Mouse (Mus musculus) forebrain, embryonic 12.5 days (tissue): ENCODE measurements around the gene Pla1a. TPM values are rescaled to one million over a fixed set of nuclear protein-coding genes. Genes with fewer than 3 reads are reported as not detected.

ENCODE experiments used
- ATAC-seq: fragments of 200-750 bp; cut with Nextera tagmentation; 2 replicates; pipeline ENCODE4 v1.8.0; 2017; ENCODE audit warnings: moderate TSS enrichment; ENCODE audit not compliant: low FRiP score
- H3K27ac ChIP-seq: fragments of 300-500 bp; sonication (generic); 2 replicates; pipeline ENCODE4 v1.5.1; 2016; ENCODE audit warnings: mild to moderate bottlenecking
- H3K27me3 ChIP-seq: fragments of 300-500 bp; sonication (generic); 2 replicates; pipeline ENCODE4 v1.6.1; 2016; ENCODE audit warnings: mild to moderate bottlenecking
- H3K36me3 ChIP-seq: fragments of 300-500 bp; sonication (generic); replicated peaks from 2 replicates; pipeline ENCODE4 v1.6.1; 2016; ENCODE audit warnings: mild to moderate bottlenecking
- H3K4me1 ChIP-seq: fragments of 300-500 bp; sonication (generic); 2 replicates; pipeline ENCODE4 v1.6.1; 2016
- H3K4me2 ChIP-seq: fragments of 300-500 bp; sonication (generic); 2 replicates; pipeline ENCODE4 v1.6.1; 2016; ENCODE audit warnings: mild to moderate bottlenecking, moderate library complexity
- H3K4me3 ChIP-seq: fragments of 300-500 bp; sonication (generic); replicated peaks from 2 replicates; pipeline ENCODE4 v1.5.1; 2016; ENCODE audit warnings: mild to moderate bottlenecking
- H3K9ac ChIP-seq: fragments of 300-500 bp; sonication (generic); 2 replicates; pipeline ENCODE4 v1.6.1; 2016; ENCODE audit warnings: mild to moderate bottlenecking
- H3K9me3 ChIP-seq: fragments of 300-500 bp; sonication (generic); 2 replicates; pipeline ENCODE4 v1.6.1; 2016
- WGBS: fragments of 180-500 bp; shearing (Covaris S2); methylation state at CpG from one replicate; pipeline ENCODE4 v1.1.7; 2016; 5-methylcytosine and 5-hydroxymethylcytosine counted together
- polyA plus RNA-seq: library from polyadenylated mRNA; unstranded; fragments of >200 nt; fragmentation: Nextera tagmentation; extraction: Ambion mirVana; gene quantifications from 2 replicates; pipeline ENCODE4 v1.2.1, GENCODE M21; 2016

Pla1a gene
- polyA plus RNA-seq, 1 experiment from 2014 or later, result 0.15 TPM

DNA sequence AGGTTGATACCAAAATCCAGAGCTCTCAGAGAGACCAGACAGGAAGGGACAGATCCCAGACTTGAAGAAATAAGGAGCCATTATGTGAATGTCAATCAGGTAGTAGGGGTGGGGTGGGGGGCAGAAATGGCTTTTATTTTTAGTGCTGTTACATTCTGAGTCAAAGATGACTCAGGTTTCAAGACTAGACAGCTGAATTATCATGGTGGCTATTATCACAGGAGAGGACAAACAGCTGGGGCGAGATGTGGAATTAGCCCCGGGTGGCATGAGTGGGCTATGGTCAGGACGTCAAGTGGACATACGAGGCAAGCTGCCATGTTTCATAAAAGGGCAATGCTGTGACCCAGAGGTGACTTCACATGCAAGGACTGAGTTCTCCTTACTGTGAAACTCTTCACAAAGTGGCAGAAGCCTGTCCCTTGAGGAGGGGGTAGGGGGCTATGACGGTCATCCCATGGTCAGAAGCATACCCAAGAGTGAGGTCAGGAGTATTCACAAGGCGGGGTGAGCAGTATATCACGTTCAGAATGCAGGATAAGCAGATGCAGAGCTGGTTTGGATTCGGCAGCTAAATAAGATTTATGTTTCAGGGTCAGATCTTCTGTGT, 43.6 kb downstream of the Pla1a start:
- Histone ChIP-seq H3K4me3 (no peak overlapping the region), H3K27ac (no peak overlapping the region), H3K27me3 (no peaks in the 10 kb centered on the region), H3K9ac (no peak overlapping the region), H3K4me2 (no peak overlapping the region), H3K9me3 (no peaks in the 10 kb centered on the region), H3K36me3 (no peaks in the 10 kb centered on the region), H3K4me1 (no peaks in the 10 kb centered on the region)
- ATAC-seq, result no peak
- WGBS, result 87% methylated on average over 8 of the region's 8 CpGs

DNA sequence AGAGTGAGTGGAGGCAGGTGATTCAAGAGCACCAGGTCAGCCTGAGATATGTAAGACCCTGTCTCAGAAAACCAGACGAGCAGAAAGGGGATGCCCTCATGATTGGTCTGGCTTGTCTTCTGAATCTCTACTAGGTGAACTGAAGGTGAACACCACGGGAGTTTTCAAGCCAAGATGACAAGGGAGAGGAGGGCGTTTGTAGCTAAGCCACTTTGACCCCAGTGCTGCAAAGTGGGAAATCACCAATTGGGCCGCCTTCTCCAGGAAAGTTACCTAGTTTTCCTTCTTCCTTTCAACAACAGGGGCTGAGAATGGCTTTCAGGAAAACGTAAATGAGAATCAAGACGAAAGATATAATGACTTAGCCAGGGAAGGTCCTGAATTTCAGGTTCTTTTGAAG, 44.2 kb downstream of the Pla1a start:
- ATAC-seq, result no peak
- Histone ChIP-seq H3K36me3 (no peaks in the 10 kb centered on the region), H3K4me3 (no peak overlapping the region), H3K4me2 (no peak overlapping the region), H3K9me3 (no peaks in the 10 kb centered on the region), H3K27ac (no peak overlapping the region), H3K27me3 (no peaks in the 10 kb centered on the region), H3K9ac (no peak overlapping the region), H3K4me1 (no peaks in the 10 kb centered on the region)
- 83% methylated on average over 6 of the region's 6 CpGs for WGBS

GRCm38 (mm10) chr16:38387389-38387788, 45.6 kb downstream of the Pla1a start:
- H3K27ac ChIP-seq, result no peak overlapping the region
- WGBS, result 89% methylated on average over 6 of the region's 6 CpGs
- no peak overlapping the region for H3K4me3 ChIP-seq
- H3K27me3 ChIP-seq, result no peaks in the 10 kb centered on the region
- no peak for ATAC-seq
- no peak overlapping the region for H3K9ac ChIP-seq
- no peaks in the 10 kb centered on the region for H3K36me3 ChIP-seq
- no peak overlapping the region for H3K4me2 ChIP-seq
- H3K4me1 ChIP-seq, result no peaks in the 10 kb centered on the region
- H3K9me3 ChIP-seq, result no peaks in the 10 kb centered on the region

DNA sequence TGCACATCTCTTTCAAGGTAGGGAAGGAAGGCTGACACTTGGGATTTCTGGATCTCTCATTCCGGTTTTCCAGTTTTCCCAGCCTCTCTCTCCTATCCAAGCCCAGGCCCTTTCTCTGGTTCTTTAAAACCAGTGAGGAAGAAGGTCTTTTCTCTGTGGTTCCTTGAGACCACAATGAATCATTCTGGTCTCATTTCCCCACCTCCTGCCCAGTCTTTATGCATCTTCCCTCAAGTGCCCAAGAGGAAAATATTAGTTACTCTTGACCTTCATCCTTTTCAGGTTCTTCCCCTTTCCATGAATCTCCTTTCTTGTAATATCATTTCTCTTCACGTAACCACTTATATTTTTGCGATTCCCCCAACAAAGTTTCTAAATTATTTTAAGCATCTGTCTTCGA, 47.2 kb downstream of the Pla1a start:
- Histone ChIP-seq H3K4me1 (no peaks in the 10 kb centered on the region), H3K27me3 (no peaks in the 10 kb centered on the region), H3K9ac (no peak overlapping the region), H3K4me3 (no peak overlapping the region), H3K4me2 (no peak overlapping the region), H3K9me3 (no peaks in the 10 kb centered on the region), H3K36me3 (no peaks in the 10 kb centered on the region), H3K27ac (no peak overlapping the region)
- 93% methylated on average over 4 of the region's 4 CpGs for WGBS
- no peak for ATAC-seq

DNA sequence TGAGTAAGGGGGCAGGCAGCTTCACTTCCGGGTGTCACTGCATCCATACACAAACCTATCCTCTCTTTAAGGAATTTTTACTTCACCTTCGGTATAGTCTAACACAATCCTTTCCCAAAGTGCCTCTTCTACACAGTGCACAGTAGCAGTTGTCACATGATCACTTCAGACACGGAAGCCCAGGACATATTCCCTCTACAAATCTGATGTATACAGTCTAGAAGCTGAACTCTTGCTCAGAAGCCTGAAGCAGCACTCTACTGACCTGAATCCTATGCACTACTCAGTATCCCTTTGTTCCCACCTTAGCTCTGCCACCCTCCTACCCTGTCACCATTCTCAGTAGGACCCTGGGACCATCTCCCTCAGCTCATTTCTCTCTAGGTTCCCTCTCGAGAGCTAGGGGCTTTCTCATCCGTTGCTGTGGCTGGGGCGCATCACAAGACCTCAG, 47.7 kb downstream of the Pla1a start:
- Histone ChIP-seq H3K9ac (no peak overlapping the region), H3K36me3 (no peaks in the 10 kb centered on the region), H3K9me3 (no peaks in the 10 kb centered on the region), H3K27ac (no peak overlapping the region), H3K4me3 (no peak overlapping the region), H3K27me3 (no peaks in the 10 kb centered on the region), H3K4me2 (no peak overlapping the region), H3K4me1 (no peaks in the 10 kb centered on the region)
- 89% methylated on average over 6 of the region's 6 CpGs for WGBS
- no peak for ATAC-seq

DNA sequence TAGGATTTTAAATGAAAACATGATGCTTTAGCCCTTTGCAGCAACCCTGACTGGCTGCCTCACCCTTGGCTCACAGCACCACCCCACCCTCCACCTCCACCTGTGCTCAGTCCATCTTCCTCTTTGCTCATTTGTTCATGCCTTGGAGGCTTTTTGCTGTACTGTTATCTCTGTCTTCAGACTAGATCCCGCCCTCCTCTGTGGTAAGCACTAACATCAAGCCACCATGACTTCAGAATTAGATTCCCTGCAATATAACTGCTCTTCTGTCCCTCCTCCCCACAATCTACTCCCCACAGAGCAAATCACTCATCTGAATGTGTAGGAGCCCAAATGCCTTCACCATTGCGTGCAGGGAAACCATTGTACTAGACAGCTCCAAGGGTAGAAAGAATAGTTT, 49.3 kb downstream of the Pla1a start:
- ATAC-seq, result no peak
- 81% methylated on average over 2 of the region's 2 CpGs for WGBS

DNA sequence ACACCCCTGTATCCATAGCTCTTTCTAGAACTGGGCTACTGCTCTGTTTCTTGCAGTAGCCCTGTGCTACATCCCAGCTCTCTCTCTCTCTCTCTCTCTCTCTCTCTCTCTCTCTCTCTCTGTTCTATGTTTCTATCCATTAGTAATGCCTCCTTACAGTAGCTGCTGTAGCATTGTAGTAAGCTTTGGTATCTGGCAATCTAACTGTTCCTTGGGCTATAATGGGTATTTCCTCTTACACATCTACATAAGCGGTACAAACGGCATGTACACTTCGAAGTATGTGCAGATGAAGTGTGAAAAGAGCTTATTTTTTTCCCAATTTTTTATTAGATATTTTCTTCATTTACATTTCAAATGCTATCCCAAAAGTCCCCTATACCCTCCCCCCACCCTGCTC, 53.0 kb downstream of the Pla1a start:
- peaks cover 10% of the 10 kb centered on the region for H3K4me1 ChIP-seq
- H3K4me2 ChIP-seq, result no peak overlapping the region
- no peak overlapping the region for H3K9ac ChIP-seq
- no peak for ATAC-seq
- H3K27ac ChIP-seq, result no peak overlapping the region
- no peaks in the 10 kb centered on the region for H3K36me3 ChIP-seq
- H3K27me3 ChIP-seq, result no peaks in the 10 kb centered on the region
- no peaks in the 10 kb centered on the region for H3K9me3 ChIP-seq
- 96% methylated on average over 3 of the region's 3 CpGs for WGBS
- H3K4me3 ChIP-seq, result no peak overlapping the region

More for the DNA sequence above, 49.3 kb downstream of the Pla1a start:
- Histone ChIP-seq H3K4me3 (no peak overlapping the region), H3K27me3 (no peaks in the 10 kb centered on the region), H3K4me1 (no peaks in the 10 kb centered on the region), H3K36me3 (no peaks in the 10 kb centered on the region), H3K9ac (no peak overlapping the region), H3K4me2 (no peak overlapping the region), H3K9me3 (no peaks in the 10 kb centered on the region), H3K27ac (no peak overlapping the region)

DNA sequence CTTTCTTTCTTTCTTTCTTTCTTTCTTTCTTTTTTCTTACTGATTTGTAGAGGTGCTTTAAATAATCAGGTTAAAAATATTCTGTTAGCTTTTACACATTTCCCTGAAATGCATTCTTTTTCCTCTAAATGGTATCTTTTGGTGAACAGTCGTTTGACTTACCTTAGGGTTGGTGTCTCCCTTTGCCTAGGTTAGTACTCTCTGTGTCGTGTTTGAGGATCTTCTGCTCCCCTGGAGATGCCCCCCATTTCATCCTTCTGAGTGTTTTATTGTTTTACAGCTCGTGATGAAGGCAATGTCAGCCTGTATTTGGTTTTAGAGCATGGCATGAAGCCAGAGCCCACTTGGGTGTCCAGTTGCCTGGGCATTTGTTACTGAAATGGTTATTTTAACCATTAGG, 53.5 kb downstream of the Pla1a start:
- Histone ChIP-seq H3K4me1 (peaks cover 10% of the 10 kb centered on the region), H3K9ac (no peak overlapping the region), H3K27ac (no peak overlapping the region), H3K4me2 (no peak overlapping the region), H3K36me3 (no peaks in the 10 kb centered on the region), H3K27me3 (no peaks in the 10 kb centered on the region; the same call in 1 of the 2 replicates), H3K9me3 (no peaks in the 10 kb centered on the region), H3K4me3 (no peak overlapping the region)
- whole genome bisulfite sequencing, result 58% methylated on average over 3 of the region's 3 CpGs
- ATAC-seq, result no peak

- Histone ChIP-seq H3K4me3 (no peak overlapping the region), H3K4me1 (peaks cover 10% of the 10 kb centered on the region), H3K9ac (no peak overlapping the region), H3K9me3 (no peaks in the 10 kb centered on the region), H3K4me2 (no peak overlapping the region), H3K27ac (no peak overlapping the region), H3K36me3 (no peaks in the 10 kb centered on the region), H3K27me3 (no peaks in the 10 kb centered on the region; the same call in 1 of the 2 replicates)
- no peak for ATAC-seq
- WGBS, result 60% methylated on average over 6 of the region's 6 CpGs
These were observed 53.9 kb downstream of the Pla1a start for GRCm38 (mm10) chr16:38379088-38379487.

GRCm38 (mm10) chr16:38378591-38378990, 54.4 kb downstream of the Pla1a start:
- WGBS, result 87% methylated on average over 6 of the region's 6 CpGs
- Histone ChIP-seq H3K9ac (no peak overlapping the region), H3K4me1 (peaks cover 10% of the 10 kb centered on the region), H3K27me3 (no peaks in the 10 kb centered on the region; the same call in 1 of the 2 replicates), H3K4me3 (no peak overlapping the region), H3K9me3 (no peaks in the 10 kb centered on the region), H3K4me2 (no peak overlapping the region), H3K27ac (no peak overlapping the region), H3K36me3 (no peaks in the 10 kb centered on the region)
- ATAC-seq, result no peak

DNA sequence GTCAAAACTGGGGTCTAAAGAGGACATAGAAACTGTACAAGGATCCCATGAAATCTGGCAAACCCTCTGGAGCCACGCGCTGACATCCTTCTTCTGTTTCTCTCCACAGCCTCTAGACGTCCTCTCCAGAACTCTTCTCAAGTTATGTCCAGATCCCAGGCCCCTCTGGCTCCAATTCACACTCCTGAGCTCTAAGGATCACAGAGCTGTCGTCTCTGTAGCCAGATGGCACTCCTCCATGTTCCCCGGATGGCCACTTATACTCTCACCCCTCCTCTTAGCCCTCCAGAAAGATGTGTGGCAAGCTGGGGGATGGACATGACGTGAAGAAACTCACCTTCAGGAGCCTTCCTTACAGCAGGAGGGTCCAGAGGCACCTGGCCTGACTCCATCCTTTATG, 55.4 kb downstream of the Pla1a start:
- Histone ChIP-seq H3K27ac (no peak overlapping the region), H3K4me1 (peaks cover 10% of the 10 kb centered on the region), H3K36me3 (no peaks in the 10 kb centered on the region), H3K27me3 (no peaks in the 10 kb centered on the region; the same call in 1 of the 2 replicates), H3K9me3 (no peaks in the 10 kb centered on the region), H3K4me2 (no peak overlapping the region), H3K9ac (no peak overlapping the region), H3K4me3 (no peak overlapping the region)
- WGBS, result 89% methylated on average over 6 of the region's 6 CpGs
- ATAC-seq, result no peak

DNA sequence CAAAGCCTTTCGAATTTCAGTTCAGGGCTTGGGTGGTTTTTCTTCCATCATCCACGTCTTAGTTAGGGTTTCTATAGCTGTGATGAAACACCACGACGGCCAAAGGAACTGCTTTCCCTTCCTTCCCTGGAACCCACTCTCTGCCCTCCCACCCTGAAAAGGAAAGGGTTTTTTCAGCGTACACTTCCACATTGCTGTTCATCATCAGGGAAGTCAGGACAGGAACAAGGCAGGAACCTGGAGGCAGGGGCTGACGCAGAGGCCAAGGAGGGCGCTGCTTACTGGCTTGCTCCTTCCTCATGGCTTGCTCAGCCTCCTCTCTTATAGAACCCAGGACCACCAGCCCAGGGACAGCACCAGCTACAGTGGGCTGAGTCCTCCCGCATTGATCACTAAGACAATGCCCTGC, 56.1 kb downstream of the Pla1a start:
- Histone ChIP-seq H3K4me3 (peak overlapping the region; percentile 25), H3K36me3 (no peaks in the 10 kb centered on the region), H3K4me2 (peak overlapping the region; percentile 45), H3K9me3 (no peaks in the 10 kb centered on the region), H3K27ac (peak overlapping the region; percentile 42; the same call in 1 of the 2 replicates), H3K9ac (peak overlapping the region; percentile 29; the same call in 1 of the 2 replicates), H3K4me1 (peaks cover 10% of the 10 kb centered on the region), H3K27me3 (no peaks in the 10 kb centered on the region; the same call in 1 of the 2 replicates)
- WGBS, result 65% methylated on average over 8 of the region's 8 CpGs
- ATAC-seq, result peak; percentile 32; the same call in 1 of the 2 replicates

DNA sequence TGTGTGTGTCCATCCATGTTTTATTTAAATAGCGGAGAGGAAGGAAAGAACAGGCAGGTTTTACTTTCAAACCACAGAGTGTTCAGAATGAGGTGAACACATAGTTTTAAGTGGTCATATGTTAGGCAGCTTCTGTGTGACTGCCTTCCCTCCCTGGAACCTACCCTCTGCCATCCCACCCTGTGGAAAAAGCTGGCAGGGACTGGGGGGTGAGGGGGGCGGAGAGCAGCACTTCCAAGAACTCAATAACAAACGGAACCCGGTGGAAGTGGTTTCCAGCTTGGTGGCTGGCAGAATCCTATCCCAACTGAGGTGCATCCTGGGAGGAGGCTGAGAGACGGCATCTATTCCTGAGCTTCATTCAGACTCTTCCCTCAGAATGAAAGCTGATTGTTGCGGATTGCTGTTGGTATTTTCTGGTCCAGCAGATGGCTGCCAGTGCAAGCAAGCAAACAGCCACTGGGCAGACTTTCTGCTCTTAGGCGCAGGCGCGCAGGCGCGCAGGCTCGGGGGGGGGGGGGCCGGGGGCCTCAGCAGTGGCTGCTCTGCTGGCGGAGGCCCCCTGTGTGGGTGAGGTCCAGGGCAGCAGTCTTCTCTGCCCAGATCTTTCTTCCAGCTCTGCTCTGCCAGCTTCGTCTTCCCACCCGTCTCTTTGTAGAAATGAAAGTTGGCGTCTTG, 56.6 kb downstream of the Pla1a start:
- H3K27ac ChIP-seq, result peak overlapping the region; percentile 42
- WGBS, result 26% methylated on average over 12 of the region's 17 CpGs
- ATAC-seq, result peak; percentile 93
- peak overlapping the region; percentile 45 for H3K4me2 ChIP-seq
- H3K27me3 ChIP-seq, result no peaks in the 10 kb centered on the region; the same call in 1 of the 2 replicates
- H3K9ac ChIP-seq, result peak overlapping the region; percentile 33; the same call in 1 of the 2 replicates
- peaks cover 10% of the 10 kb centered on the region for H3K4me1 ChIP-seq
- H3K36me3 ChIP-seq, result no peaks in the 10 kb centered on the region
- H3K4me3 ChIP-seq, result peak overlapping the region; percentile 25
- H3K9me3 ChIP-seq, result no peaks in the 10 kb centered on the region
